Mouse (Mus musculus) lung, postnatal 0 days (tissue): Measurements from ENCODE around the gene Smad1. TPM values are rescaled to one million over a fixed set of nuclear protein-coding genes. Genes with fewer than 3 reads are reported as not detected.

ENCODE experiments used
- ATAC-seq: fragments of 200-750 bp; cut with Nextera tagmentation; 2 replicates; pipeline ENCODE4 v1.8.0; 2017; ENCODE audit warnings: moderate library complexity
- DNase-seq: peaks from one replicate; pipeline ENCODE4 v3.0.0-alpha.2; 2016; ENCODE audit warnings: low spot score
- H3K27ac ChIP-seq: fragments of 300-500 bp; sonication (generic); 2 replicates; pipeline ENCODE4 v1.5.1; 2014; ENCODE audit warnings: antibody characterized with exemption, mild to moderate bottlenecking, low read length, mixed read lengths
- H3K27me3 ChIP-seq: fragments of 300-500 bp; sonication (generic); replicated peaks from 2 replicates; pipeline ENCODE4 v1.6.1; 2014; ENCODE audit warnings: low read length, mixed read lengths; ENCODE audit not compliant: insufficient read depth
- H3K36me3 ChIP-seq: fragments of 300-500 bp; sonication (generic); 2 replicates; pipeline ENCODE4 v1.6.1; 2014; ENCODE audit warnings: low read length, mixed read lengths; ENCODE audit not compliant: insufficient read depth
- H3K4me1 ChIP-seq: fragments of 300-500 bp; sonication (generic); 2 replicates; pipeline ENCODE4 v1.6.1; 2014; ENCODE audit warnings: antibody characterized with exemption, low read depth, low read length, mixed read lengths; ENCODE audit not compliant: insufficient read depth
- H3K4me2 ChIP-seq: fragments of 300-500 bp; sonication (generic); replicated peaks from 2 replicates; pipeline ENCODE4 v1.6.1; 2014; ENCODE audit warnings: low read depth, mild to moderate bottlenecking, low read length, moderate library complexity, mixed read lengths
- H3K4me3 ChIP-seq: fragments of 300-500 bp; sonication (generic); 2 replicates; pipeline ENCODE4 v1.5.1; 2014; ENCODE audit warnings: low read depth, low read length
- H3K9ac ChIP-seq: fragments of 300-500 bp; sonication (generic); replicated peaks from 2 replicates; pipeline ENCODE4 v1.6.1; 2014; ENCODE audit warnings: low read depth, mild to moderate bottlenecking
- H3K9me3 ChIP-seq: fragments of 300-500 bp; sonication (generic); 2 replicates; pipeline ENCODE4 v1.6.1; 2016; ENCODE audit warnings: low read length, mixed read lengths
- CTCF ChIP-seq: IDR thresholded peaks from 2 replicates; pipeline ENCODE4 v1.5.1; 2016; ENCODE audit warnings: antibody characterized with exemption, mild to moderate bottlenecking
- EP300 ChIP-seq: IDR thresholded peaks from 2 replicates; pipeline ENCODE4 v1.6.1; 2016; ENCODE audit warnings: antibody characterized with exemption, mild to moderate bottlenecking, control low read depth
- WGBS: fragments of 180-500 bp; shearing (Covaris S2); extraction: QIAGEN DNeasy Blood & Tissue Kit; methylation state at CpG from one replicate; pipeline ENCODE4 v1.1.7; 2014; 5-methylcytosine and 5-hydroxymethylcytosine counted together
- polyA plus RNA-seq: library from polyadenylated mRNA; unstranded; fragments of >200 nt; fragmentation: Nextera tagmentation; extraction: Ambion mirVana; gene quantifications from 2 replicates; pipeline ENCODE4 v1.2.1, GENCODE M21; 2015

The Smad1 gene
- polyA plus RNA-seq, 1 experiment from 2014 or later = 23.0 TPM

GRCm38 (mm10) chr8:79329182-79329581, 70.1 kb downstream of the Smad1 start:
- no peaks in the 10 kb centered on the region for H3K9me3 ChIP-seq
- TF ChIP-seq EP300 (no peak), CTCF (no peak)
- WGBS = 83% methylated on average over 4 of the region's 4 CpGs
- no peaks in the 10 kb centered on the region for H3K27me3 ChIP-seq
- 0 out of 2 replicates have a peak, but pooled peaks cover 2% of the 10 kb centered on the region for H3K4me1 ChIP-seq
- H3K9ac ChIP-seq = no peak overlapping the region
- no peak for ATAC-seq
- no peak for DNase-seq
- H3K36me3 ChIP-seq = no peaks in the 10 kb centered on the region
- no peak overlapping the region for H3K4me3 ChIP-seq
- H3K27ac ChIP-seq = no peak overlapping the region
- no peak overlapping the region for H3K4me2 ChIP-seq

DNA sequence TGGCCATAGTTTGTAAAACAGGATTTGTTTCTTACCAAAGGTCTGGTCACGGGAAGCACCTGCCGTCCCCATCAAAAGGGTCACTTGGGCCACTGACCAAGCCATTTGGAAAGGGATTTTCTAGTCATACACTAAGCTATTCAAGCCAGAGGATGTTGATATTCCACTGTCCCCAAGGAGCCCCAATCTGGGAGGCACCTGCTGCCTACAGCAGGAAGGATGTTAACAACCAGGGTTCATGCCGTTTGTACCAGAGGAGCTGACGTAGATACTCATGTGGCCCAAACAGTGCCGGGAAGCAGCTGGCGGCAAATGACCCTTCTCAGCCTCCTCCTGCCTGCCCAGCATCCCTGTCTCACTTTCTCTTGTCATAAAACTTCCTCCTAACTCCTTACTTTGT, 73.8 kb downstream of the Smad1 start:
- 72% methylated on average over 6 of the region's 6 CpGs for WGBS
- no peak for TF ChIP-seq CTCF
- peak; percentile 64; the same call in 1 of the 2 replicates for TF ChIP-seq EP300
- Histone ChIP-seq H3K27ac (no peak overlapping the region), H3K9me3 (no peaks in the 10 kb centered on the region), H3K9ac (no peak overlapping the region), H3K36me3 (no peaks in the 10 kb centered on the region), H3K27me3 (no peaks in the 10 kb centered on the region), H3K4me1 (0 out of 2 replicates have a peak, but pooled peaks cover 2% of the 10 kb centered on the region), H3K4me2 (no peak overlapping the region), H3K4me3 (no peak overlapping the region)
- ATAC-seq (peak; percentile 53), DNase-seq (peak; percentile 25)

- H3K27ac ChIP-seq = no peak overlapping the region
- 76% methylated on average over 5 of the region's 5 CpGs for WGBS
- H3K9ac ChIP-seq = no peak overlapping the region
- H3K4me3 ChIP-seq = no peak overlapping the region
- no peak overlapping the region for H3K4me2 ChIP-seq
- no peak for ATAC-seq
- no peaks in the 10 kb centered on the region for H3K9me3 ChIP-seq
- H3K27me3 ChIP-seq = no peaks in the 10 kb centered on the region
- no peak for DNase-seq
- 0 out of 2 replicates have a peak, but pooled peaks cover 2% of the 10 kb centered on the region for H3K4me1 ChIP-seq
- no peaks in the 10 kb centered on the region for H3K36me3 ChIP-seq
- TF ChIP-seq CTCF (no peak), EP300 (no peak)
These were observed 74.4 kb downstream of the Smad1 start for GRCm38 (mm10) chr8:79324928-79325327.

DNA sequence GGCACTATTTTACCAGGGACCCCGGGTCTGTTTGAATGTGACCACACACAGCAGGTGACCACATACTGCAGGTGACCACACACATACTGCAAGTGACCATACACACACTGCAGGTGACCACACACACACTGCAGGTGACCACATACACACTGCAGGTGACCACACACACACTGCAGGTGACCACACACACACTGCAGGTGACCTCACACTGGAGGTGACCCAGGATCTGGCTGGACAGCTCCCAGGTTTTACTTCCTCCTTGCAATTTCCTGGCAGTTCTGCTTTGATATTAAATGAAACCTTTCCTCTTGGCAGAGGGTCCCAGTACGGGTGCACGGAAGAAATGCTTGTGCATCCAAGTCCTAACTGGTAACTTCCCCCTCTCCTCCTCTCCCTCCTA, 75.3 kb downstream of the Smad1 start:
- 47% methylated on average over 3 of the region's 3 CpGs for WGBS
- Histone ChIP-seq H3K27ac (no peak overlapping the region), H3K9me3 (no peaks in the 10 kb centered on the region), H3K4me3 (no peak overlapping the region), H3K9ac (no peak overlapping the region), H3K36me3 (no peaks in the 10 kb centered on the region), H3K27me3 (no peaks in the 10 kb centered on the region), H3K4me1 (0 out of 2 replicates have a peak, but pooled peaks cover 2% of the 10 kb centered on the region), H3K4me2 (no peak overlapping the region)
- DNase-seq (no peak), ATAC-seq (no peak)
- TF ChIP-seq CTCF (no peak), EP300 (no peak)

GRCm38 (mm10) chr8:79323121-79323520, 76.2 kb downstream of the Smad1 start:
- no peak; the same call in 1 of the 2 replicates for TF ChIP-seq EP300
- no peak for TF ChIP-seq CTCF
- H3K27ac ChIP-seq = peak overlapping the region; percentile 57
- no peak overlapping the region for H3K4me3 ChIP-seq
- H3K4me2 ChIP-seq = no peak overlapping the region
- DNase-seq (peak; percentile 52), ATAC-seq (peak; percentile 78)
- no peaks in the 10 kb centered on the region for H3K27me3 ChIP-seq
- no peaks in the 10 kb centered on the region for H3K9me3 ChIP-seq
- H3K4me1 ChIP-seq = 0 out of 2 replicates have a peak, but pooled peaks cover 2% of the 10 kb centered on the region
- no peak overlapping the region for H3K9ac ChIP-seq
- no peaks in the 10 kb centered on the region for H3K36me3 ChIP-seq
- WGBS = 40% methylated on average over 7 of the region's 7 CpGs

DNA sequence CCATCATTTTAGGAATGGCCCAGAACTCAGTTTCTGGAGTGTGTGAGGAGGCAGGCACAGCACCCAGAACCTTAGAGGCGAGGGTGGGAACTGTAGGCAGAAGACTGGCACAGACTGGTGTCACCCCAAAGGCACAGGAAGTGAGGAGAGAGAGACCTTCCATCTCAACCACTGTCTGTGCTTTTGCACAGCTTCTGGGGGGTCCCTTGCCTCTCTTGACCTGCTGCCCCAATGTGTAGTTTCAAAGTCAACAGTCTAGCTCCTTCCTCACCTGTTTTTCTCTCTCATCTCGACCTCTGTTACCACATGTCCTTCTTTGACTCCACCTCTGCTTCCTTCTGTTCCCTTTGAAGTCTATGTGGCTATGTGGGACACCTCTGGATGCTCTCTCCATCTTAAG, 88.5 kb downstream of the Smad1 start:
- no peak overlapping the region for H3K4me2 ChIP-seq
- no peak for ATAC-seq
- H3K4me1 ChIP-seq = no peaks in the 10 kb centered on the region
- no peaks in the 10 kb centered on the region for H3K36me3 ChIP-seq
- H3K9ac ChIP-seq = no peak overlapping the region
- no peak for DNase-seq
- TF ChIP-seq EP300 (no peak), CTCF (no peak)
- no peaks in the 10 kb centered on the region for H3K27me3 ChIP-seq
- H3K9me3 ChIP-seq = no peaks in the 10 kb centered on the region
- no peak overlapping the region for H3K27ac ChIP-seq
- WGBS = 62% methylated on average over 2 of the region's 2 CpGs
- no peak overlapping the region for H3K4me3 ChIP-seq

DNA sequence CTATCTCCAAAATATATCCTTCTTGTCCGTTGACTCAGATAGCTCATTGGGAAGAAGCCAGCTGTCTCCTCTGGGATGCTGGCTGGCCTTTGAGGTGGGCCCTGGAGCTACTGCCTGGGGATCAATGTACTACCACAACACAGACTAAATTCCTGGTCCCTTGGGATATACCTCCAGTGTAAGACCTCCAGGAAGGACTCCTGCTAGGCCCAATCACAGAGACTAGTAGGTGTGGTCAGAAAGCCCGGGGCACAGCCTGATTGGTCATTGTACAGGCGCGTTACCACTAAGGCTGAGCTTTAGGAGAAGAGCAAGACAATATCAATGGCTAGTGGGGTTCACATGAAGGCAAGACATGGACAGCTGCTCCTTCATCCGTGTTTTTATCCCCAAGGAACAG, 93.4 kb downstream of the Smad1 start:
- ATAC-seq (no peak), DNase-seq (no peak)
- Histone ChIP-seq H3K9me3 (no peaks in the 10 kb centered on the region), H3K4me2 (no peak overlapping the region), H3K27me3 (no peaks in the 10 kb centered on the region), H3K36me3 (no peaks in the 10 kb centered on the region), H3K9ac (no peak overlapping the region), H3K4me3 (no peak overlapping the region), H3K4me1 (no peaks in the 10 kb centered on the region), H3K27ac (no peak overlapping the region)
- WGBS = 73% methylated on average over 5 of the region's 5 CpGs
- TF ChIP-seq EP300 = no peak
- no peak for TF ChIP-seq CTCF
